Mouse (Mus musculus): ENCODE data around the gene Rpl7l1. TPM values are rescaled to one million over a fixed set of nuclear protein-coding genes. Genes with fewer than 3 reads are reported as not detected.

Rpl7l1 gene
- polyA plus RNA-seq, 1 experiment from 2014 or later: 170 TPM

Other genes with a start within 250 kb of the Rpl7l1 start
- 2.6 and 4.1 TPM in 2 replicates for gene Cul9, start 236.3 kb downstream of the Rpl7l1 start, polyA plus RNA-seq (2014; fragmentation: Nextera tagmentation; extraction: Ambion mirVana)
- gene Srf, start 226.5 kb downstream of the Rpl7l1 start, polyA plus RNA-seq (2014; fragmentation: Nextera tagmentation; extraction: Ambion mirVana): 3.6 and 6.0 TPM in 2 replicates
- 16.7 and 19.5 TPM in 2 replicates for gene Ptk7, start 153.2 kb downstream of the Rpl7l1 start, polyA plus RNA-seq (2014; fragmentation: Nextera tagmentation; extraction: Ambion mirVana)
- gene Klc4, start 136.7 kb downstream of the Rpl7l1 start, polyA plus RNA-seq (2014; fragmentation: Nextera tagmentation; extraction: Ambion mirVana): 26.6 and 29.8 TPM in 2 replicates
- gene Mrpl2, start 136.4 kb downstream of the Rpl7l1 start, polyA plus RNA-seq (2014; fragmentation: Nextera tagmentation; extraction: Ambion mirVana): 97.8 and 100 TPM in 2 replicates
- 26.2 and 26.8 TPM in 2 replicates for gene Cul7, start 132.3 kb downstream of the Rpl7l1 start, polyA plus RNA-seq (2014; fragmentation: Nextera tagmentation; extraction: Ambion mirVana)
- 53.4 and 60.0 TPM in 2 replicates for gene Rrp36, start 108.3 kb downstream of the Rpl7l1 start, polyA plus RNA-seq (2014; fragmentation: Nextera tagmentation; extraction: Ambion mirVana)
- 185 and 192 TPM in 2 replicates for gene Mea1, start 103.9 kb downstream of the Rpl7l1 start, polyA plus RNA-seq (2014; fragmentation: Nextera tagmentation; extraction: Ambion mirVana)
- 103 and 109 TPM in 2 replicates for gene Klhdc3, start 101.8 kb downstream of the Rpl7l1 start, polyA plus RNA-seq (2014; fragmentation: Nextera tagmentation; extraction: Ambion mirVana)
- gene Ppp2r5d, start 77.6 kb downstream of the Rpl7l1 start, polyA plus RNA-seq (2014; fragmentation: Nextera tagmentation; extraction: Ambion mirVana): 106 and 110 TPM in 2 replicates
- gene Pex6, start 71.2 kb downstream of the Rpl7l1 start, polyA plus RNA-seq (2014; fragmentation: Nextera tagmentation; extraction: Ambion mirVana): 12.8 and 16.5 TPM in 2 replicates
- 0.37 and 0.82 TPM in 2 replicates for gene Gnmt, start 53.5 kb downstream of the Rpl7l1 start, polyA plus RNA-seq (2014; fragmentation: Nextera tagmentation; extraction: Ambion mirVana)
- 49.8 and 56.3 TPM in 2 replicates for gene Cnpy3, start 30.5 kb downstream of the Rpl7l1 start, polyA plus RNA-seq (2014; fragmentation: Nextera tagmentation; extraction: Ambion mirVana)
- gene Ptcra, start 19.0 kb downstream of the Rpl7l1 start, polyA plus RNA-seq (2014; fragmentation: Nextera tagmentation; extraction: Ambion mirVana): 0.48 and 0.70 TPM in 2 replicates
- 55.0 and 57.9 TPM in 2 replicates for gene 2310039H08Rik, start 10.0 kb downstream of the Rpl7l1 start, polyA plus RNA-seq (2014; fragmentation: Nextera tagmentation; extraction: Ambion mirVana)
- 5.8 and 6.4 TPM in 2 replicates for gene Bicral, start 75.8 kb upstream of the Rpl7l1 start, polyA plus RNA-seq (2014; fragmentation: Nextera tagmentation; extraction: Ambion mirVana)
- 72.7 and 76.2 TPM in 2 replicates for gene Tbcc, start 108.0 kb upstream of the Rpl7l1 start, polyA plus RNA-seq (2014; fragmentation: Nextera tagmentation; extraction: Ambion mirVana)
- not detected in 2 replicates for gene Prph2, start 127.8 kb upstream of the Rpl7l1 start, polyA plus RNA-seq (2014; fragmentation: Nextera tagmentation; extraction: Ambion mirVana)
- gene Ubr2, start 227.9 kb upstream of the Rpl7l1 start, polyA plus RNA-seq (2014; fragmentation: Nextera tagmentation; extraction: Ambion mirVana): 18.1 and 18.7 TPM in 2 replicates

Measured in midbrain, embryonic 11.5 days (tissue).